In genomic region chr1:64020672-64021635, GRCm38 (mm10) we compare ENCODE assay signal across 9 mouse cellular contexts.
DNase-seq lines count a peak whose midpoint lies in the region; ATAC-seq and TF ChIP-seq lines count a peak whose summit lies in the region.
"Had no signal": no experiment of that assay in that cellular context is flagged by ENCODE, and none has a peak within 500 bp of the region (broad histone marks: within the 10 kb centered on the region; RNA-seq: fewer than 3 reads in every experiment).

No protein-coding gene starts in this region.

- 26% methylated on average over 19 of the region's 19 CpGs for WGBS in heart, embryonic 11.5 days (ENCODE audit: insufficient replicate concordance)
- WGBS in lung, postnatal 0 days = 17% methylated on average over 19 of the region's 19 CpGs

- no peaks in the 10 kb centered on the region for H3K36me3 ChIP-seq in heart, embryonic 11.5 days (ENCODE audit: control insufficient read depth, insufficient read depth, low read length)
- H3K36me3 ChIP-seq in lung, postnatal 0 days (ENCODE audit: insufficient read depth, low read length) = no peaks in the 10 kb centered on the region

- H3K4me2 ChIP-seq in heart, embryonic 11.5 days = peak overlapping the region; percentile 40; the same call in 1 of the 2 replicates
- H3K4me2 ChIP-seq in lung, postnatal 0 days (replicated peaks; ENCODE audit: low read depth, low read length) = peak overlapping the region; percentile 38

- H3K9ac ChIP-seq in heart, embryonic 11.5 days (ENCODE audit: low read depth, low read length) = no peak overlapping the region
- no peak overlapping the region for H3K9ac ChIP-seq in lung, postnatal 0 days (replicated peaks; ENCODE audit: low read depth)

- no peak for ATAC-seq in heart, embryonic 11.5 days (replicated peaks; ENCODE audit: insufficient number of reproducible peaks, low FRiP score, low TSS enrichment)
- peak; percentile 66 for ATAC-seq in lung, postnatal 0 days

- 0 out of 2 replicates have a peak overlapping the region, but pooled peaks have one; percentile 2 for H3K4me3 ChIP-seq in brown adipose tissue, adult 24 weeks (ENCODE audit: insufficient read depth, low read depth, low read length)
- no peak overlapping the region for H3K4me3 ChIP-seq in heart, embryonic 11.5 days (ENCODE audit: low read depth, low read length)
- no peak overlapping the region for H3K4me3 ChIP-seq in lung, postnatal 0 days (ENCODE audit: low read depth, low read length)

- peaks cover 7% of the 10 kb centered on the region for H3K4me1 ChIP-seq in brown adipose tissue, adult 24 weeks (ENCODE audit: control insufficient read depth, insufficient read depth, insufficient read length, low read length)
- peaks cover 23% of the 10 kb centered on the region for H3K4me1 ChIP-seq in heart, embryonic 11.5 days (ENCODE audit: control insufficient read depth, insufficient read depth, low read length)
- peaks cover 19% of the 10 kb centered on the region; the same call in 1 of the 2 replicates for H3K4me1 ChIP-seq in lung, postnatal 0 days (ENCODE audit: insufficient read depth, low read depth, low read length)

- no peaks in the 10 kb centered on the region for H3K9me3 ChIP-seq in heart, embryonic 11.5 days (replicated peaks; ENCODE audit: control insufficient read depth, low read length)
- H3K9me3 ChIP-seq in lung, postnatal 0 days (ENCODE audit: low read length) = no peaks in the 10 kb centered on the region

- no peak for TF ChIP-seq EP300 in lung, postnatal 0 days (IDR thresholded peaks at IDR 0.05)

- peak; percentile 27 for DNase-seq in gastrocnemius, adult 18-20 months (ENCODE audit: low spot score)
- no peak for DNase-seq in gastrocnemius, adult 8-10 months (ENCODE audit: low spot score in 2 of 2)
- peak; percentile 40 for DNase-seq in kidney, postnatal 14 days
- peak; percentile 62 for DNase-seq in lung, postnatal 0 days (ENCODE audit: low spot score)
- peak; percentile 39 for DNase-seq in right cerebral cortex, postnatal 4 days
- DNase-seq in frontal cortex, postnatal 36 days (ENCODE audit: low spot score in 2 of 2) = no peak

- no peaks in the 10 kb centered on the region for H3K27me3 ChIP-seq in heart, embryonic 11.5 days (ENCODE audit: control insufficient read depth, insufficient read depth, low read length)
- H3K27me3 ChIP-seq in lung, postnatal 0 days (replicated peaks; ENCODE audit: insufficient read depth, low read length) = no peaks in the 10 kb centered on the region

- TF ChIP-seq CTCF in lung, postnatal 0 days (IDR thresholded peaks at IDR 0.05) = peak; percentile 40

- H3K27ac ChIP-seq in brown adipose tissue, adult 24 weeks (replicated peaks; ENCODE audit: low read depth, low read length) = 0 out of 2 replicates have a peak overlapping the region, but pooled peaks have one; percentile 12
- H3K27ac ChIP-seq in heart, embryonic 11.5 days (ENCODE audit: low read depth, low read length) = no peak overlapping the region
- H3K27ac ChIP-seq in lung, postnatal 0 days (ENCODE audit: low read length) = peak overlapping the region; percentile 40; the same call in 1 of the 2 replicates
- H3K27ac ChIP-seq: macrophage had no signal

Comparison
In these comparisons a context has a peak if more than half of its experiments do, and no peak if none do; other contexts are left out.
1. DNase-seq: peak in gastrocnemius, adult 18-20 months (single experiment), kidney, postnatal 14 days (single experiment), lung, postnatal 0 days (single experiment) and right cerebral cortex, postnatal 4 days (single experiment); none in gastrocnemius, adult 8-10 months (0 of 2) and frontal cortex, postnatal 36 days (0 of 2).